Mouse (Mus musculus) lung, adult 2 months (tissue): ENCODE measurements around the gene Mrpl21. TPM values are rescaled to one million over a fixed set of nuclear protein-coding genes. Genes with fewer than 3 reads are reported as not detected.

Experiments
- DNase-seq: peaks from one replicate; pipeline ENCODE4 v3.0.0; 2022
- H3K4me1 ChIP-seq: fragments of 200-500 bp; 2 replicates; pipeline ENCODE4 v1.6.1; 2011; ENCODE audit warnings: low read length; ENCODE audit not compliant: control insufficient read depth, insufficient read depth
- H3K4me3 ChIP-seq: fragments of 200-500 bp; replicated peaks from 2 replicates; pipeline ENCODE3; 2011; ENCODE audit warnings: low read depth, mild to moderate bottlenecking, control low read depth, low read length; ENCODE audit errors: extremely low read depth
- CTCF ChIP-seq: fragments of 200-500 bp; IDR thresholded peaks from 2 replicates; pipeline ENCODE4 v1.5.1; 2011; ENCODE audit warnings: mild to moderate bottlenecking, low read length, control low read depth; ENCODE audit not compliant: insufficient read depth
- POLR2A ChIP-seq: fragments of 200-500 bp; IDR thresholded peaks from 2 replicates; pipeline ENCODE4 v1.6.1; 2011; ENCODE audit warnings: low read depth, mild to moderate bottlenecking, control low read depth, low read length, borderline replicate concordance; ENCODE audit errors: extremely low read depth
- WGBS: fragments of 180-500 bp; shearing (Covaris S2); methylation state at CpG from one replicate; pipeline ENCODE4 v1.1.7; 2018; 5-methylcytosine and 5-hydroxymethylcytosine counted together
- polyA plus RNA-seq: library from polyadenylated mRNA; depleted of rRNA; stranded (reverse); fragments of >200 nt; gene quantifications from 2 replicates; pipeline ENCODE4 v1.2.3, GENCODE M21; 2012; rRNA removed

The Mrpl21 gene
- polyA plus RNA-seq, 1 experiment, result 29.5 TPM

- DNase-seq, result no peak
- 55% methylated on average over 8 of the region's 8 CpGs for WGBS
- peaks cover 36% of the 10 kb centered on the region for H3K4me1 ChIP-seq
- H3K4me3 ChIP-seq, result no peak overlapping the region
- no peak for TF ChIP-seq POLR2A
- no peak for TF ChIP-seq CTCF
Observed at GRCm38 (mm10) chr19:3336485-3337255, 54.0 kb downstream of the Mrpl21 start.

GRCm38 (mm10) chr19:3339187-3339586, 56.5 kb downstream of the Mrpl21 start:
- Histone ChIP-seq H3K4me1 (peaks cover 32% of the 10 kb centered on the region), H3K4me3 (no peak overlapping the region)
- TF ChIP-seq CTCF, result no peak
- no peak for TF ChIP-seq POLR2A
- 72% methylated on average over 8 of the region's 8 CpGs for WGBS
- DNase-seq, result no peak

DNA sequence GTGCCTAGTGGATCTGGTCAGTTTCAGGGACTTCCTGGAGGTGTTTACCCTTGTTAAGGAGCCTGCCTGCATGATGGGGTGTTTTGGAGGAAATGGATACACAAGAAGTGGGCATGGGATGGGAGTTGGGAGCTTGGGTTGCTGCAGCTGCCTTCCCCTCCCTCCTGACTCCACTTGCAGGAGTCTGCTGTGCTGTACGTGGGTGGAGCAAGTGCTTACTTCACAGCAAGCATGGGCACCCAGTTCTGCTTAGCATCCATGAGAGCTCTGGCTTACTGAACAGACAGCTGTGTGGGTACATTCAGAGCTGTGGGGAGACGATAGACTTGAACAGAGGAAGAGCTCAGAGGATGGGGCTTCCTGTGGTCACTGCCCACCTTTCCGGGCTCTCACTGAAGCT, 58.3 kb downstream of the Mrpl21 start:
- 58% methylated on average over 3 of the region's 3 CpGs for WGBS
- DNase-seq, result no peak
- TF ChIP-seq POLR2A (no peak), CTCF (no peak)
- H3K4me1 ChIP-seq, result peaks cover 22% of the 10 kb centered on the region
- no peak overlapping the region for H3K4me3 ChIP-seq

Other genes with a start within 250 kb of the Mrpl21 start
- 5.8 and 7.5 TPM in 2 replicates for gene Ighmbp2, start 116 bp downstream of the Mrpl21 start, polyA plus RNA-seq
- gene Cpt1a, start 39.4 kb downstream of the Mrpl21 start, polyA plus RNA-seq, result 126 and 134 TPM in 2 replicates
- gene Tesmin, start 106.0 kb downstream of the Mrpl21 start, polyA plus RNA-seq, result 0.41 and 0.48 TPM in 2 replicates
- gene Gal, start 131.6 kb downstream of the Mrpl21 start, polyA plus RNA-seq, result 4.0 and 4.9 TPM in 2 replicates